Mouse (Mus musculus) forebrain, embryonic 11.5 days (tissue): Measurements from ENCODE around the gene Zhx3. TPM values are rescaled to one million over a fixed set of nuclear protein-coding genes. Genes with fewer than 3 reads are reported as not detected.

ENCODE experiments used
- ATAC-seq: fragments of 200-750 bp; cut with Nextera tagmentation; replicated peaks from 2 replicates; pipeline ENCODE4 v1.8.0; 2017; ENCODE audit warnings: moderate TSS enrichment; ENCODE audit not compliant: low FRiP score
- DNase-seq: peaks from one replicate; pipeline ENCODE4 v3.0.0-alpha.2; 2017; ENCODE audit warnings: low spot score
- H3K27ac ChIP-seq: fragments of 300-500 bp; sonication (generic); 2 replicates; pipeline ENCODE4 v1.5.1; 2014; ENCODE audit warnings: low read depth, low read length
- H3K27me3 ChIP-seq: fragments of 300-500 bp; sonication (generic); 2 replicates; pipeline ENCODE4 v1.6.1; 2014; ENCODE audit warnings: mild to moderate bottlenecking, low read length, mixed read lengths; ENCODE audit not compliant: control insufficient read depth, insufficient read depth
- H3K36me3 ChIP-seq: fragments of 300-500 bp; sonication (generic); 2 replicates; pipeline ENCODE4 v1.6.1; 2014; ENCODE audit warnings: mild to moderate bottlenecking, low read length, moderate library complexity, mixed read lengths; ENCODE audit not compliant: control insufficient read depth, insufficient read depth
- H3K4me1 ChIP-seq: fragments of 300-500 bp; sonication (generic); replicated peaks from 2 replicates; pipeline ENCODE4 v1.6.1; 2014; ENCODE audit warnings: low read length, mixed read lengths; ENCODE audit not compliant: control insufficient read depth, insufficient read depth
- H3K4me2 ChIP-seq: fragments of 300-500 bp; sonication (generic); 2 replicates; pipeline ENCODE4 v1.6.1; 2014; ENCODE audit warnings: low read depth, mild to moderate bottlenecking, low read length, moderate library complexity, mixed read lengths; ENCODE audit not compliant: severe bottlenecking
- H3K4me3 ChIP-seq: fragments of 300-500 bp; sonication (generic); 2 replicates; pipeline ENCODE4 v1.5.1; 2014; ENCODE audit warnings: low read depth, low read length
- H3K9ac ChIP-seq: fragments of 300-500 bp; sonication (generic); 2 replicates; pipeline ENCODE4 v1.6.1; 2014; ENCODE audit warnings: low read length
- H3K9me3 ChIP-seq: fragments of 300-500 bp; sonication (generic); 2 replicates; pipeline ENCODE4 v1.6.1; 2016; ENCODE audit warnings: low read length, mixed read lengths; ENCODE audit not compliant: control insufficient read depth
- WGBS: fragments of 180-500 bp; shearing (Covaris S2); extraction: QIAGEN DNeasy Blood & Tissue Kit; methylation state at CpG from one replicate; pipeline ENCODE4 v1.1.7; 2014; 5-methylcytosine and 5-hydroxymethylcytosine counted together
- polyA plus RNA-seq: library from polyadenylated mRNA; unstranded; fragments of >200 nt; fragmentation: Nextera tagmentation; extraction: Ambion mirVana; gene quantifications from 2 replicates; pipeline ENCODE4 v1.2.1, GENCODE M21; 2014

Gene Zhx3
- polyA plus RNA-seq, 1 experiment from 2014 or later = 10.0 TPM

DNA sequence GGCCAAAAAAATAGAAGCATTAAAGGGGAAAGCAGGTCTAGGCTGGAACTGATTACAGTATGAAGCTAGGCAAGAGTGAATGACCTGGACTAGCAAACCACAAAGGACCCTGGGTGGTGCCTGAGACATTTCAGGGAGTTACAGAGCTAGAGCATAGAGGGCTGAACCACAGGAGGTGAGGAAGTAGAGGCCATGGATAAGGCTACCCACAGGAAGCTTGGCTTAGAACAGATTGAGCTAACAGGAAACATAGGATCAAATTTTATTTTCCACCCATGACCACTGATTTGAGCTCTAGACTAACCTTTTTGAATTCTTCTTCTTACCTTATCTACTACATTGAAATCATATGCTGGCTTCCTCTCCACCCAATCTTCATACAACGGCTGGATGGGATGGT lies 12.4 kb downstream of the Zhx3 start:
- DNase-seq (no peak), ATAC-seq (no peak)
- Histone ChIP-seq H3K27ac (no peak overlapping the region), H3K27me3 (no peaks in the 10 kb centered on the region), H3K4me1 (no peaks in the 10 kb centered on the region), H3K36me3 (no peaks in the 10 kb centered on the region), H3K9ac (no peak overlapping the region), H3K4me2 (no peak overlapping the region), H3K9me3 (no peaks in the 10 kb centered on the region), H3K4me3 (no peak overlapping the region)
- WGBS = 86% methylated on average over 1 of the region's 1 CpGs

DNA sequence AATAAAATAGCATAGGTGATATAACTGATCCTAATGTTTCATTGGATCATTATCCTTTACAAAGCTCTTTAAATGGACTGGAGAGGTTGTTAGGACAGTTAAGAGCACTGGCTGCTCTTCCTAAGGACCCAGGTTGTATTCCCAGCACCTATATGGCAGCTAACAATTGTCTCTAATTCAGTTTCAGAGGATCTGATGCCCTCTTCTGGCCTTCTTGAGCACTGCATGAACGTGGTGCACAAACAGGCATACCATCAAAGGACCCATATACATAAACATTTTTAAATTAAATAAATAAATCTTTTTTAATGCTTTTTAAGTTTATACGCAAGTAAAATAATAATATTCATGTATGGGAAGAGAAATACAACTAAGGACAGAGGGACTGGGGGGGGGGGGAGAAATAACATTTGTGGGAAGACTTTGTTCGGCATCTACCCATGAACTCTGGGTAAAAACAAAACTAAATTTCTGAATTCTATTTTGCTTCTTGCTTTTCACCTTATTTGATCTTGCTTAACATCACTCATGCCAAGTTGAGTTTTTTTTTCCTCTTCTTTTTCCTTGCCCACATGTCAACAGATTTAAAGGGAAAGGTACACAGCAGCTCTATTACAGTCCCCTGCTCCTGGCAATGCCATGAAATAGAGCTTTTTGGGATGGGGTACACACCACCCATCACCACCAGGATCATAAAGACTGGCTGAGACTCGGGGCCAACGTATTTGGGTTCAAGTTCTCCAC lies 16.3 kb downstream of the Zhx3 start:
- no peaks in the 10 kb centered on the region for H3K4me1 ChIP-seq
- no peak overlapping the region for H3K9ac ChIP-seq
- no peak overlapping the region for H3K4me2 ChIP-seq
- 78% methylated on average over 5 of the region's 5 CpGs for WGBS
- no peak for DNase-seq
- no peak overlapping the region for H3K27ac ChIP-seq
- no peaks in the 10 kb centered on the region for H3K36me3 ChIP-seq
- H3K27me3 ChIP-seq = no peaks in the 10 kb centered on the region
- ATAC-seq = no peak
- H3K4me3 ChIP-seq = no peak overlapping the region
- no peaks in the 10 kb centered on the region for H3K9me3 ChIP-seq

DNA sequence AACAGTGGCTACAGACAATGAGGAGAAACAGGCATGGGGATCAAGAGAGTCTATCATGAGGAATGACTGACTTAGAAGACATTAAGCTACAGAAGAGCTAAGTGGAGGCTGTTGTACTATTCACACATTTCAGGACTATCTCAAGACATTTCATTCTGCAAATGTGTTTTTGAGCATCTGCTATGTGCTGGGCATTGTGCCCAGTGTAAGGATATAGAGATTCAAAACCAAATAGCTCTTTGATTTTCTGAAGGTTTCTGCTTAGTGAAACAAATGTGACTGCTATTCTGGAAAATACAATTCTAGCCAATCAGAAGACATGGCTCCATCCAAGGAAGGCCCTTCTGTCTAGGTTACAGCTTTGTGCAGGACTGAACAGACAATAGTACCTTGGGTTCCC lies 18.1 kb downstream of the Zhx3 start:
- H3K27me3 ChIP-seq = no peaks in the 10 kb centered on the region
- H3K4me3 ChIP-seq = no peak overlapping the region
- no peak overlapping the region for H3K27ac ChIP-seq
- H3K9ac ChIP-seq = no peak overlapping the region
- H3K4me2 ChIP-seq = no peak overlapping the region
- no peaks in the 10 kb centered on the region for H3K9me3 ChIP-seq
- DNase-seq = no peak
- ATAC-seq = no peak
- no peaks in the 10 kb centered on the region for H3K4me1 ChIP-seq
- no peaks in the 10 kb centered on the region for H3K36me3 ChIP-seq

DNA sequence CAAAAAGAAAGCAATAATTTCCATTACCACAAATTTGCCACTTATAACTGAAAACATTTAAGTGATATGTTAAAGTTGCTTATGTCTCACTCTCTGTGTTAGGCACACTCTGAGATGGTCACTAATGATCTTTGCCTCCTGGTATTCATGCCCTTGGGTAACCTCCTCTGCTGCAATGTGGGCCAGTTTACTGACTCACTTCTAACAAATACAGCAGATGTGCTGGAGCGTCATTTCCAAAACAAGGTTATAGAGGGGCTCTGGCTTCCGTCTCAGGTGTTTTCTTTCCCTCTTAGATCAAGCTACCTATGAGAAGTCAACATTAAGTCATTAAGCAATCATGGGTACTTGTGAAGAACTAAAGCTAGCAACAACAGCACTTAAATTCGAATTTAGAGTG lies 22.4 kb downstream of the Zhx3 start:
- 87% methylated on average over 3 of the region's 3 CpGs for WGBS
- DNase-seq (no peak), ATAC-seq (no peak)
- Histone ChIP-seq H3K9ac (no peak overlapping the region), H3K9me3 (no peaks in the 10 kb centered on the region), H3K36me3 (no peaks in the 10 kb centered on the region), H3K27me3 (no peaks in the 10 kb centered on the region), H3K4me3 (no peak overlapping the region), H3K27ac (no peak overlapping the region), H3K4me2 (no peak overlapping the region), H3K4me1 (no peaks in the 10 kb centered on the region)

DNA sequence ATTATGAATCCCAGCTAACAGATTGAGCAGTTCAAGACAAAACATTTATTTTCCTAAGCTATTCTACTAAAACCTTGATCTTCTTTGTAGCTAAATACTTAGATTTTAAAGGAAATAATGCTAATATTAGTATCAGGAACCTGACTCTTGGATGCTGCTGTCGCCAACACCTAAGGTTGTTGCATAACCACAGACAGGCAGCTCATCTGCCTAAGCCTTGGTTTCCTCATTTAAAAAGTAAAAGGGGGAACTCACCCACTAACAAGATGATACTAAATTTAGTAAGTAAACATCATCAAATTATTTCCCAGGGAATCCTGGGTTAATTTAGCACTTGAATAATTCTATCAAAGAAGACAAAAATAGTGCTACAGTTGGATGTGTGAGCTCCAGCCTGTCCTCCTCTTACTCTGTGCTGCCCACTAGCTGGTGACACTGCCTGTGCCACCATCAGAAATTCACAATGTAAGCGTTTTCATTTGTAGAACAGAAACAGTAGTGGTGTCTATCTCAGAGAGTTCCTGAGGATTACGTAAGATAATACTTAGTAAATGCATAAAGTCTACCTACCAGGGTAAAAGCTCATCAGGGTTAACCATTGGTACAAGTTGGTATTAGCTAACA lies 23.1 kb downstream of the Zhx3 start:
- Histone ChIP-seq H3K27me3 (no peaks in the 10 kb centered on the region), H3K4me2 (no peak overlapping the region), H3K9ac (no peak overlapping the region), H3K36me3 (no peaks in the 10 kb centered on the region), H3K4me3 (no peak overlapping the region), H3K27ac (no peak overlapping the region), H3K9me3 (no peaks in the 10 kb centered on the region), H3K4me1 (no peaks in the 10 kb centered on the region)
- DNase-seq (no peak), ATAC-seq (no peak)
- 80% methylated on average over 3 of the region's 3 CpGs for WGBS

DNA sequence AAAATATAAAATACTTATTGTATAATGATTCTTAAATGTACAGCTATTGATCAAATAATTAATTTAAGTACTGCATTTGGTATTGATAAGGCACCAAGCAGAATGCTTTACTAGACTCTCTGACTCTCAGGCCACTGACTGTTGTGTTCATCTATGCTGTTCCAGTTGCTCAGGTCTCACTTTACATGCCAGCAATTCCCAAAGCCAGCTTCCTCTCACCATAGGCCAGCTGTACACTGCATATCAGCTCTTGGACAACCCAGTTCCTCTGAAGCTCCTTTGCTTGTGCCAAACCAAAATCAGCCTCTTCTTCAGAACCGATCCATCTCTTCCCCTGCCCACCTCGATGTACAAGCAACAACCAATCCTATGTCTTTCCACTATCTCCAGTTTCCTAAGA lies 24.6 kb downstream of the Zhx3 start:
- WGBS = 80% methylated on average over 2 of the region's 2 CpGs
- H3K4me3 ChIP-seq = no peak overlapping the region

DNA sequence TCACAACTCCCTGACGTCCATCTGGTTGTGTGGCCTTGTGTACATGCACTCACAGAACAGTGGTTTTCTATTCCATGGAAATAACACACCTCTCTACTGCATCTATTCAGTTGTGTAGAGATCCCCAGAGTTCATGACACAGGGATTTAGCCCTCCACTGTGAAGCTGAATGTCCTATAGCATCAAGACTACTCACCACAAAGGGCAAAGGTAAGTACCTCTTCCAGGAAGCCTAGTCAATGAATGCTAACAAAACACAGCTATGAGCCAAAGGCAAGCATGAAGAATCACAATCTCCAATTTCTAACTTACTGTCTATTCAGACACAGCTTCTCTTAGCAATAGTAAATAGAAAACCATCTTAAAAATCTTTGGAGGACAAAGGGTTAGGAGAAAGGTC lies 25.1 kb downstream of the Zhx3 start:
- no peak for DNase-seq

More for the DNA sequence above, 24.6 kb downstream of the Zhx3 start:
- no peak overlapping the region for H3K4me2 ChIP-seq
- no peaks in the 10 kb centered on the region for H3K9me3 ChIP-seq
- H3K36me3 ChIP-seq = no peaks in the 10 kb centered on the region
- no peak overlapping the region for H3K27ac ChIP-seq
- no peaks in the 10 kb centered on the region for H3K4me1 ChIP-seq
- DNase-seq = no peak
- H3K9ac ChIP-seq = no peak overlapping the region
- no peak for ATAC-seq
- no peaks in the 10 kb centered on the region for H3K27me3 ChIP-seq

DNA sequence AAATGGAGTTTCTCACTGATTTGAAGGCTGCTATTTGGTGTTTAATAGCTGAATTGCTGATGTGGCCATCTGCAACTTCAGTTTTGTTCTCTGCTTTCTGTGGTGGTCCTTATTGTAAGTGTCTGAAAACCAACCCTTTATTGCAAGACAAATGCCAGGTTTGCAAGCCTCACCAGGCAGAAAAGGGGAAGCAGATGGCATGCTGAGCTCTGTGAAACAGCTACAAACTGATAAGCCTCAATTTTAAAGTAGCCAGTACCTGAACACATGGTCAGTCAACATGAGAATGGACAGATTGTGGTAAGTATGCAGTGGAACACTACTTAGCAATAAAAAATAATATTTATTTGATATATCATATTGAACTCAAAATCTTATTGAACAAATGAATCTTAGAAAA lies 32.0 kb downstream of the Zhx3 start:
- DNase-seq (no peak), ATAC-seq (no peak)

More for the DNA sequence above, 25.1 kb downstream of the Zhx3 start:
- H3K4me2 ChIP-seq = no peak overlapping the region
- H3K4me3 ChIP-seq = no peak overlapping the region
- no peak for ATAC-seq
- 83% methylated on average over 1 of the region's 1 CpGs for WGBS
- H3K4me1 ChIP-seq = no peaks in the 10 kb centered on the region
- no peak overlapping the region for H3K9ac ChIP-seq
- no peaks in the 10 kb centered on the region for H3K36me3 ChIP-seq
- no peaks in the 10 kb centered on the region for H3K27me3 ChIP-seq
- H3K9me3 ChIP-seq = no peaks in the 10 kb centered on the region
- H3K27ac ChIP-seq = no peak overlapping the region

DNA sequence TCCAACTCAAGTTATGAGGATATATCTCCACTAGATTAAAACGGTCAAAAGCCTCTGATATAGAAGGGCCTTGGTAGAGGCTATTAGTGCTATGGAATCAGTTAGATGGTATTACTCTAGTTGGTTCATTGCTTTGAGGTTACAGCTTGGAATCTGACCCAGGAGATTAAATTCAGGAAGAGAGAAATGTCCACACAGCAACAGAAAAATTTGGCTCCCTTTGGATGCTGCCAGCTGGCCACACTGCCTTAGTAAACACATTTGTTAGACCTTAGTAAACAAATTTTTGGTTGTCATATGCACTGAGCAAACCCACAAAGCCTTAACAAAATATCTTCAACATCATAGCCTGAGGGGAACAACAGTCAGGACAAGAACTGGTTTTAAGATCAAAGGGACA lies 62.0 kb downstream of the Zhx3 start:
- no peak overlapping the region for H3K9ac ChIP-seq
- 96% methylated on average over 1 of the region's 1 CpGs for WGBS
- no peak for ATAC-seq

More for the DNA sequence above, 32.0 kb downstream of the Zhx3 start:
- Histone ChIP-seq H3K4me2 (no peak overlapping the region), H3K27me3 (no peaks in the 10 kb centered on the region), H3K27ac (no peak overlapping the region), H3K36me3 (no peaks in the 10 kb centered on the region), H3K4me1 (no peaks in the 10 kb centered on the region), H3K9me3 (no peaks in the 10 kb centered on the region), H3K4me3 (no peak overlapping the region), H3K9ac (no peak overlapping the region)

More for the DNA sequence above, 62.0 kb downstream of the Zhx3 start:
- Histone ChIP-seq H3K27me3 (no peaks in the 10 kb centered on the region), H3K4me3 (no peak overlapping the region), H3K27ac (no peak overlapping the region), H3K36me3 (no peaks in the 10 kb centered on the region), H3K4me1 (no peaks in the 10 kb centered on the region), H3K9me3 (no peaks in the 10 kb centered on the region), H3K4me2 (no peak overlapping the region)
- no peak for DNase-seq
